Mouse (Mus musculus): ENCODE measurements at regions not wholly inside any gene's neighbourhood (a gene's known extent, or its start where the extent isn't known, plus 50 kb on each side); places are given as distances from the start of the nearest gene placed in this dataset.

GRCm38 (mm10) chr15:36719241-36719640 is 288.3 kb downstream of the Zfp706 start:
- Histone ChIP-seq H3K27ac (no peak overlapping the region), H3K4me2 (no peak overlapping the region), H3K4me1 (peaks cover 18% of the 10 kb centered on the region), H3K4me3 (replicated peaks) (no peak overlapping the region), H3K27me3 (peaks cover 3% of the 10 kb centered on the region; the same call in 1 of the 2 replicates), H3K9ac (no peak overlapping the region), H3K9me3 (replicated peaks) (no peaks in the 10 kb centered on the region), H3K36me3 (no peaks in the 10 kb centered on the region)
- 58% methylated on average over 2 of the region's 2 CpGs for WGBS
- ATAC-seq (replicated peaks; ENCODE audit: low FRiP score): no peak

- no peaks in the 10 kb centered on the region for H3K27me3 ChIP-seq
- WGBS: 69% methylated on average over 6 of the region's 6 CpGs
- H3K9ac ChIP-seq: no peak overlapping the region
- H3K9me3 ChIP-seq (replicated peaks): no peaks in the 10 kb centered on the region
- no peak overlapping the region for H3K4me2 ChIP-seq
- H3K27ac ChIP-seq: no peak overlapping the region
- no peak overlapping the region for H3K4me3 ChIP-seq (replicated peaks)
- H3K4me1 ChIP-seq: peaks cover 18% of the 10 kb centered on the region
- no peak for ATAC-seq (replicated peaks; ENCODE audit: low FRiP score)
- H3K36me3 ChIP-seq: no peaks in the 10 kb centered on the region
Measured at GRCm38 (mm10) chr15:36717835-36718234, 289.7 kb downstream of the Zfp706 start.

GRCm38 (mm10) chr15:36716686-36717038 is 290.9 kb downstream of the Zfp706 start:
- H3K36me3 ChIP-seq: no peaks in the 10 kb centered on the region
- H3K4me2 ChIP-seq: peak overlapping the region; percentile 59
- peak overlapping the region; percentile 29; the same call in 1 of the 2 replicates for H3K9ac ChIP-seq
- H3K27ac ChIP-seq: peak overlapping the region; percentile 90
- H3K4me1 ChIP-seq: peaks cover 12% of the 10 kb centered on the region
- H3K4me3 ChIP-seq (replicated peaks): peak overlapping the region; percentile 34; the same call in 1 of the 2 replicates
- no peaks in the 10 kb centered on the region for H3K27me3 ChIP-seq
- no peak for ATAC-seq (replicated peaks; ENCODE audit: low FRiP score)
- no peaks in the 10 kb centered on the region for H3K9me3 ChIP-seq (replicated peaks)

- Histone ChIP-seq H3K27ac (peak overlapping the region; percentile 90), H3K36me3 (no peaks in the 10 kb centered on the region), H3K9me3 (replicated peaks) (no peaks in the 10 kb centered on the region), H3K27me3 (no peaks in the 10 kb centered on the region), H3K9ac (peak overlapping the region; percentile 29; the same call in 1 of the 2 replicates), H3K4me2 (peak overlapping the region; percentile 59), H3K4me3 (replicated peaks) (peak overlapping the region; percentile 34), H3K4me1 (peaks cover 12% of the 10 kb centered on the region)
- WGBS: 10% methylated on average over 26 of the region's 26 CpGs
- ATAC-seq (replicated peaks; ENCODE audit: low FRiP score): peak; percentile 85
Measured at GRCm38 (mm10) chr15:36715745-36716685, 291.6 kb downstream of the Zfp706 start.

GRCm38 (mm10) chr15:36715159-36715558 is 292.4 kb downstream of the Zfp706 start:
- Histone ChIP-seq H3K27ac (no peak overlapping the region), H3K4me2 (no peak overlapping the region), H3K9ac (no peak overlapping the region), H3K27me3 (no peaks in the 10 kb centered on the region), H3K9me3 (replicated peaks) (no peaks in the 10 kb centered on the region), H3K4me1 (peaks cover 12% of the 10 kb centered on the region), H3K36me3 (no peaks in the 10 kb centered on the region), H3K4me3 (replicated peaks) (no peak overlapping the region)
- ATAC-seq (replicated peaks; ENCODE audit: low FRiP score): no peak
- WGBS: 91% methylated on average over 6 of the region's 6 CpGs

GRCm38 (mm10) chr15:36709788-36710187 is 297.8 kb downstream of the Zfp706 start:
- Histone ChIP-seq H3K4me3 (replicated peaks) (no peak overlapping the region), H3K27me3 (no peaks in the 10 kb centered on the region), H3K27ac (no peak overlapping the region), H3K9me3 (replicated peaks) (no peaks in the 10 kb centered on the region), H3K4me1 (no peaks in the 10 kb centered on the region), H3K36me3 (no peaks in the 10 kb centered on the region), H3K9ac (no peak overlapping the region), H3K4me2 (no peak overlapping the region)
- 63% methylated on average over 3 of the region's 3 CpGs for WGBS
- ATAC-seq (replicated peaks; ENCODE audit: low FRiP score): no peak

- Histone ChIP-seq H3K27ac (no peak overlapping the region), H3K36me3 (no peaks in the 10 kb centered on the region), H3K27me3 (no peaks in the 10 kb centered on the region), H3K4me1 (no peaks in the 10 kb centered on the region), H3K9me3 (replicated peaks) (no peaks in the 10 kb centered on the region), H3K4me2 (no peak overlapping the region), H3K9ac (no peak overlapping the region), H3K4me3 (replicated peaks) (no peak overlapping the region)
- WGBS: 14% methylated on average over 3 of the region's 3 CpGs
- ATAC-seq (replicated peaks; ENCODE audit: low FRiP score): 0 out of 2 replicates have a peak, but pooled peaks have one; percentile 41
Measured at GRCm38 (mm10) chr15:36708471-36708870, 299.1 kb downstream of the Zfp706 start.

- 16% methylated on average over 4 of the region's 4 CpGs for WGBS
- Histone ChIP-seq H3K27me3 (no peaks in the 10 kb centered on the region), H3K4me2 (no peak overlapping the region), H3K36me3 (no peaks in the 10 kb centered on the region), H3K27ac (no peak overlapping the region), H3K9me3 (replicated peaks) (no peaks in the 10 kb centered on the region), H3K9ac (no peak overlapping the region), H3K4me3 (replicated peaks) (no peak overlapping the region), H3K4me1 (no peaks in the 10 kb centered on the region)
- ATAC-seq (replicated peaks; ENCODE audit: low FRiP score): no peak
Measured at GRCm38 (mm10) chr15:36705990-36706389, 301.6 kb downstream of the Zfp706 start.

- 26% methylated on average over 2 of the region's 2 CpGs for WGBS
- H3K4me1 ChIP-seq: no peaks in the 10 kb centered on the region
- no peak overlapping the region for H3K9ac ChIP-seq
- H3K36me3 ChIP-seq: no peaks in the 10 kb centered on the region
- no peak for ATAC-seq (replicated peaks; ENCODE audit: low FRiP score)
- H3K27me3 ChIP-seq: no peaks in the 10 kb centered on the region
- no peak overlapping the region for H3K4me2 ChIP-seq
- no peaks in the 10 kb centered on the region for H3K9me3 ChIP-seq (replicated peaks)
- H3K4me3 ChIP-seq (replicated peaks): no peak overlapping the region
- H3K27ac ChIP-seq: no peak overlapping the region
Measured at GRCm38 (mm10) chr15:36705391-36705790, 302.2 kb downstream of the Zfp706 start.

GRCm38 (mm10) chr15:36701846-36702245 is 305.7 kb downstream of the Zfp706 start:
- H3K4me2 ChIP-seq: no peak overlapping the region
- ATAC-seq (replicated peaks; ENCODE audit: low FRiP score): no peak
- H3K9me3 ChIP-seq (replicated peaks): no peaks in the 10 kb centered on the region
- H3K4me1 ChIP-seq: no peaks in the 10 kb centered on the region
- H3K36me3 ChIP-seq: no peaks in the 10 kb centered on the region
- WGBS: 49% methylated on average over 8 of the region's 8 CpGs
- no peak overlapping the region for H3K9ac ChIP-seq
- H3K27ac ChIP-seq: no peak overlapping the region
- H3K4me3 ChIP-seq (replicated peaks): no peak overlapping the region
- H3K27me3 ChIP-seq: no peaks in the 10 kb centered on the region

- ATAC-seq (replicated peaks; ENCODE audit: low FRiP score): no peak
- H3K4me1 ChIP-seq: 0 out of 2 replicates have a peak, but pooled peaks cover 2% of the 10 kb centered on the region
- H3K4me2 ChIP-seq: no peak overlapping the region
- no peak overlapping the region for H3K4me3 ChIP-seq (replicated peaks)
- no peaks in the 10 kb centered on the region for H3K27me3 ChIP-seq
- no peaks in the 10 kb centered on the region for H3K9me3 ChIP-seq (replicated peaks)
- no peak overlapping the region for H3K9ac ChIP-seq
- H3K36me3 ChIP-seq: no peaks in the 10 kb centered on the region
- whole genome bisulfite sequencing: 85% methylated on average over 5 of the region's 5 CpGs
- no peak overlapping the region for H3K27ac ChIP-seq
Measured at GRCm38 (mm10) chr15:36700196-36700595, 307.4 kb downstream of the Zfp706 start.

GRCm38 (mm10) chr15:36695199-36696129 is 312.1 kb downstream of the Zfp706 start:
- ATAC-seq (replicated peaks; ENCODE audit: low FRiP score): peak; percentile 87
- 24% methylated on average over 14 of the region's 14 CpGs for WGBS

More at GRCm38 (mm10) chr15:36695199-36696129, 312.1 kb downstream of the Zfp706 start:
- no peaks in the 10 kb centered on the region for H3K36me3 ChIP-seq
- no peak overlapping the region for H3K27ac ChIP-seq
- 0 out of 2 replicates have a peak, but pooled peaks cover 2% of the 10 kb centered on the region for H3K27me3 ChIP-seq
- 0 out of 2 replicates have a peak, but pooled peaks cover 3% of the 10 kb centered on the region for H3K4me1 ChIP-seq
- no peaks in the 10 kb centered on the region for H3K9me3 ChIP-seq (replicated peaks)
- peak overlapping the region; percentile 63 for H3K4me2 ChIP-seq
- H3K4me3 ChIP-seq (replicated peaks): peak overlapping the region; percentile 44
- peak overlapping the region; percentile 38; the same call in 1 of the 2 replicates for H3K9ac ChIP-seq

Data from kidney, embryonic 15.5 days (tissue).